Mouse (Mus musculus) MEL (cell line): ENCODE measurements at regions not wholly inside any gene's neighbourhood (a gene's known extent, or its start where the extent isn't known, plus 50 kb on each side); places are given as distances from the start of the nearest gene placed in this dataset.

Experiments used
- DNase-seq: peaks from one replicate; pipeline ENCODE4 v3.0.0; 2011; ENCODE audit warnings: low read depth, low spot score
- H3K27ac ChIP-seq: 2 replicates; pipeline ENCODE4 v1.5.1; 2012; ENCODE audit warnings: low read depth, mild to moderate bottlenecking, control low read depth, low read length, moderate library complexity; ENCODE audit not compliant: control insufficient read depth
- H3K27me3 ChIP-seq, 2 experiments: fragments of 150-350 bp in 1 of 2; sonication (generic) in 1 of 2; 2 replicates each; pipeline ENCODE4 v1.6.1; 2012; ENCODE audit warnings: low read length in 2 of 2, mild to moderate bottlenecking in 2 of 2, improper control_type of control experiment in 1 of 2, moderate library complexity in 1 of 2; ENCODE audit not compliant: insufficient read depth in 2 of 2, control insufficient read depth in 1 of 2
- H3K36me3 ChIP-seq, 2 experiments: 2 replicates each; pipeline ENCODE4 v1.6.1; 2012 to 2014; ENCODE audit warnings: low read length in 2 of 2, improper control_type of control experiment in 1 of 2, inconsistent platforms in 1 of 2, mild to moderate bottlenecking in 1 of 2; ENCODE audit not compliant: insufficient read depth in 2 of 2, control insufficient read depth in 1 of 2
- H3K4me1 ChIP-seq, 2 experiments: fragments of 150-350 bp in 1 of 2; sonication (generic) in 1 of 2; 2 replicates each; pipeline ENCODE4 v1.6.1; 2012; ENCODE audit warnings: low read length in 2 of 2, improper control_type of control experiment in 1 of 2, mild to moderate bottlenecking in 1 of 2; ENCODE audit not compliant: insufficient read depth in 2 of 2, control insufficient read depth in 1 of 2
- H3K4me3 ChIP-seq, 2 experiments: fragments of 150-350 bp in 1 of 2; sonication (generic) in 1 of 2; 2 replicates each; pipeline ENCODE4 v1.5.1; 2012; ENCODE audit warnings: low read depth in 2 of 2, low read length in 2 of 2, mild to moderate bottlenecking in 2 of 2, moderate library complexity in 2 of 2, control low read depth in 1 of 2, improper control_type of control experiment in 1 of 2; ENCODE audit not compliant: control insufficient read depth in 1 of 2, insufficient read depth in 1 of 2
- H3K79me2 ChIP-seq: 2 replicates; pipeline ENCODE4 v1.6.1; 2012; ENCODE audit warnings: mild to moderate bottlenecking, low read length, moderate library complexity; ENCODE audit not compliant: control insufficient read depth, poor library complexity, insufficient read depth
- H3K9ac ChIP-seq: 2 replicates; pipeline ENCODE4 v1.6.1; 2012; ENCODE audit warnings: low read depth, mild to moderate bottlenecking, control low read depth, low read length, moderate library complexity; ENCODE audit not compliant: control insufficient read depth, poor library complexity, severe bottlenecking
- H3K9me3 ChIP-seq: fragments of 150-350 bp; sonication (generic); replicated peaks from 2 replicates; pipeline ENCODE4 v1.6.1; 2012; ENCODE audit warnings: mild to moderate bottlenecking, low read length, improper control_type of control experiment, moderate library complexity; ENCODE audit not compliant: insufficient read depth
- BHLHE40 ChIP-seq: IDR thresholded peaks from 2 replicates; pipeline ENCODE4 v1.6.1; 2012; ENCODE audit warnings: low read depth, mild to moderate bottlenecking, inconsistent platforms, low read length, improper control_type of control experiment, borderline replicate concordance
- CHD2 ChIP-seq: IDR thresholded peaks from 2 replicates; pipeline ENCODE4 v1.6.1; 2011; ENCODE audit warnings: low read length, improper control_type of control experiment
- CTCF ChIP-seq, 3 experiments: IDR thresholded peaks in 2 of 3; conservative IDR thresholded peaks in 1 of 3; 2 replicates each; pipeline ENCODE4 v1.5.1; 2011 to 2012; ENCODE audit warnings: low read length in 3 of 3, low read depth in 2 of 3, mild to moderate bottlenecking in 2 of 3, improper control_type of control experiment in 1 of 3, inconsistent platforms in 1 of 3, mixed read lengths in 1 of 3, moderate library complexity in 1 of 3; ENCODE audit not compliant: control insufficient read depth in 1 of 3, insufficient read depth in 1 of 3, poor library complexity in 1 of 3, severe bottlenecking in 1 of 3
- ELF1 ChIP-seq: IDR thresholded peaks from 2 replicates; pipeline ENCODE4 v1.6.1; 2014; ENCODE audit warnings: low read depth, mild to moderate bottlenecking, inconsistent platforms, low read length, improper control_type of control experiment, moderate library complexity
- ETS1 ChIP-seq: IDR thresholded peaks from 2 replicates; pipeline ENCODE4 v1.6.1; 2012; ENCODE audit warnings: low read depth, mild to moderate bottlenecking, inconsistent platforms, low read length, improper control_type of control experiment, moderate library complexity
- GABPA ChIP-seq: IDR thresholded peaks from 2 replicates; pipeline ENCODE4 v1.6.1; 2012; ENCODE audit warnings: low read depth, mild to moderate bottlenecking, inconsistent platforms, low read length, improper control_type of control experiment, moderate library complexity
- HCFC1 ChIP-seq: IDR thresholded peaks from 2 replicates; pipeline ENCODE4 v1.6.1; 2012; ENCODE audit warnings: low read depth, mild to moderate bottlenecking, inconsistent platforms, low read length, improper control_type of control experiment, moderate library complexity
- KAT2A ChIP-seq: conservative IDR thresholded peaks from 2 replicates; pipeline ENCODE4 v1.6.1; 2012; ENCODE audit warnings: low read depth, low read length, improper control_type of control experiment, inconsistent platforms
- MAZ ChIP-seq: IDR thresholded peaks from 2 replicates; pipeline ENCODE4 v1.6.1; 2012; ENCODE audit warnings: low read depth, mild to moderate bottlenecking, inconsistent platforms, low read length, improper control_type of control experiment
- MEF2A ChIP-seq: IDR thresholded peaks from 2 replicates; pipeline ENCODE4 v1.6.1; 2014; ENCODE audit warnings: low read depth, mild to moderate bottlenecking, inconsistent platforms, low read length, improper control_type of control experiment; ENCODE audit not compliant: poor library complexity, insufficient replicate concordance, severe bottlenecking; ENCODE audit errors: extremely low read depth
- MXI1 ChIP-seq: IDR thresholded peaks from 2 replicates; pipeline ENCODE4 v1.6.1; 2011; ENCODE audit warnings: mild to moderate bottlenecking, low read depth, low read length, improper control_type of control experiment
- MYC ChIP-seq: IDR thresholded peaks from 2 replicates; pipeline ENCODE4 v1.6.1; 2011; ENCODE audit warnings: low read depth, mild to moderate bottlenecking, low read length, improper control_type of control experiment, moderate library complexity
- NRF1 ChIP-seq: IDR thresholded peaks from 2 replicates; pipeline ENCODE4 v1.6.1; 2014; ENCODE audit warnings: low read depth, mild to moderate bottlenecking, inconsistent platforms, low read length, improper control_type of control experiment, moderate library complexity; ENCODE audit not compliant: poor library complexity, insufficient read depth, severe bottlenecking
- POLR2AphosphoS5 ChIP-seq: IDR thresholded peaks from 2 replicates; pipeline ENCODE4 v1.6.1; 2012; ENCODE audit warnings: low read depth, borderline replicate concordance, mild to moderate bottlenecking, inconsistent platforms, low read length, moderate library complexity, mixed read lengths
- RAD21 ChIP-seq: IDR thresholded peaks from 2 replicates; pipeline ENCODE4 v1.6.1; 2011; ENCODE audit warnings: mild to moderate bottlenecking, low read depth, low read length, improper control_type of control experiment
- SMC3 ChIP-seq: IDR thresholded peaks from 2 replicates; pipeline ENCODE4 v1.6.1; 2011; ENCODE audit warnings: low read depth, low read length, improper control_type of control experiment
- UBTF ChIP-seq: IDR thresholded peaks from 2 replicates; pipeline ENCODE4 v1.6.1; 2012; ENCODE audit warnings: low read depth, mild to moderate bottlenecking, inconsistent platforms, low read length, improper control_type of control experiment, moderate library complexity, borderline replicate concordance; ENCODE audit not compliant: insufficient read depth
- USF2 ChIP-seq, 2 experiments: IDR thresholded peaks; 2 replicates each; pipeline ENCODE4 v1.6.1; 2011 to 2012; ENCODE audit warnings: improper control_type of control experiment in 2 of 2, low read length in 2 of 2, borderline replicate concordance in 1 of 2, inconsistent platforms in 1 of 2, low read depth in 1 of 2, mild to moderate bottlenecking in 1 of 2; ENCODE audit not compliant: insufficient read depth in 1 of 2
- ZC3H11A ChIP-seq: IDR thresholded peaks from 2 replicates; pipeline ENCODE4 v1.6.1; 2012; ENCODE audit warnings: low read depth, mild to moderate bottlenecking, inconsistent platforms, low read length, improper control_type of control experiment
- ZMIZ1 ChIP-seq: IDR thresholded peaks from 2 replicates; pipeline ENCODE4 v1.6.1; 2012; ENCODE audit warnings: low read depth, mild to moderate bottlenecking, inconsistent platforms, low read length, improper control_type of control experiment, moderate library complexity
- ZNF384 ChIP-seq: IDR thresholded peaks from 2 replicates; pipeline ENCODE4 v1.6.1; 2012; ENCODE audit warnings: low read depth, mild to moderate bottlenecking, inconsistent platforms, low read length, improper control_type of control experiment

DNA sequence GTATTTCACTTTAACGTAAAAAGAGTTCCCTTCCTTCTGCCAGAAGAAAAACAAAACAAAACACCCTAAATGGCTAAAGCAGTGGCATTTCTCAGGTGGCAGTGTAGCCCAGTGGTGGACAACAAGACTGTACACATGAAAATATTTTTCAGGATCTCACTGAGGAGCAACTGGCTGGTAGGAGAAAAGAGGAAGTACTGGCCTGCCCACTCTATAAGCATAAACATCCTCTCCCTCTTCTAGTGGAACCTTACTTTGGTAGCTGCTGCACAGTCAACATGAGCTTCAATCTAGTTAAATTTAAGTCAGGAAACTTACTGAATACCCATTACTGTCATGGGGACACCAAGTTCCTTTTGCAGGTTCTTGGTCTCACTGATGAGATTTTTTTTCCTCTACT lies 209.5 kb upstream of the Ednrb start:
- Histone ChIP-seq H3K4me3 (no peak overlapping the region), H3K36me3 (no peaks in the 10 kb centered on the region), H3K79me2 (no peaks in the 10 kb centered on the region), H3K27ac (no peak overlapping the region), H3K9me3 (no peaks in the 10 kb centered on the region), H3K4me1 (no peaks in the 10 kb centered on the region), H3K9ac (no peak overlapping the region), H3K27me3 (no peaks in the 10 kb centered on the region)
- DNase-seq = no peak
- no peak for TF ChIP-seq MAZ
- TF ChIP-seq ELF1 = no peak
- TF ChIP-seq CTCF (IDR thresholded peaks at IDR 0.05 in 2 of 3, conservative IDR thresholded peaks at IDR 0.05 in 1 of 3; ENCODE audit: control insufficient read depth in 1 of 3, insufficient read depth in 1 of 3, low read depth in 2 of 3, low read length in 3 of 3, poor library complexity in 1 of 3, severe bottlenecking in 1 of 3) = no peak
- no peak for TF ChIP-seq NRF1
- TF ChIP-seq CHD2 = no peak
- no peak for TF ChIP-seq BHLHE40
- TF ChIP-seq RAD21 = no peak
- no peak for TF ChIP-seq ZNF384
- TF ChIP-seq MXI1 = no peak
- no peak for TF ChIP-seq MYC
- no peak for TF ChIP-seq GABPA
- TF ChIP-seq HCFC1 = no peak
- no peak for TF ChIP-seq USF2 (IDR thresholded peaks at IDR 0.05; ENCODE audit: borderline replicate concordance in 1 of 2, insufficient read depth in 1 of 2, low read depth in 1 of 2, low read length in 2 of 2)
- no peak for TF ChIP-seq ZC3H11A
- TF ChIP-seq KAT2A = no peak

DNA sequence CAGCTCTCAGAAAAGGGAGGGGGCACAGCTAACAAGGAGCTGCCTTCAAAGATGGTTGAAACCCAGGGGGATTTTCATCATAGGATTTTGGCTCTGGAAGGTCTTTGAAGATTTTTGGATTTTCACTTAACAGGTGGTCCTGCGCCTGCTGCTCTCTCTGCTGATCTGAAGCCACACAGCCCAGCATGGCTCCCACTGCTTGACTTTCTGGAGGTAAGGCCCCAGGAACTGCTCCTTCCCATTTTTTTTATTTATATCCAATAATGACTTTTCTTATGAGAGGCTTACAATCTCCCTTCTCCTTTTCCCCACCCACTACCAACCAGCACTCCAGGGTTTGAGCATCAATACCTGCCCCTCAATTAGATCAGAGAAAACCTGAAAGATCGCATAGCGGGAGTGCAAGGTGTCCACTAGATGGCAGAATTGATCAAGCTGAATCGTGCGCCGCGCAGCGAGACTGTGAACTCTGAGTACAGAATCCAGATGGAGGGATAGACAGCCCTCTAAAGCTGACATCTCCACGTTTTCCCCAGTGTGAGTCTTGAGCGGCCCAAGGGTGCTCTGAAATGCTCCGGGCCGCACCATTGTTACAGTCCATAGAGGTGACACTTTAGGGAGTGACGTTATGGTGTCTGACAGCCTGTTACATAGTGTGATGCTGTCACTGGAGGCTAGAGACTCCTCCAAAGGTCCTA lies 194.6 kb upstream of the Ednrb start:
- H3K9ac ChIP-seq = no peak overlapping the region
- TF ChIP-seq MEF2A (no peak), ZMIZ1 (no peak), POLR2AphosphoS5 (no peak), SMC3 (peak; percentile 73), CTCF (IDR thresholded peaks at IDR 0.05 in 2 of 3, conservative IDR thresholded peaks at IDR 0.05 in 1 of 3; ENCODE audit: control insufficient read depth in 1 of 3, insufficient read depth in 1 of 3, low read depth in 2 of 3, low read length in 3 of 3, poor library complexity in 1 of 3, severe bottlenecking in 1 of 3) (peak; percentile 18 to 73 (median 71); a peak in 4 of 6 replicates), ZC3H11A (peak; percentile 53; the same call in 1 of the 2 replicates), ETS1 (no peak), UBTF (no peak), RAD21 (peak; percentile 77)
- peak; percentile 40 for DNase-seq
- no peak overlapping the region for H3K27ac ChIP-seq
- no peaks in the 10 kb centered on the region for H3K36me3 ChIP-seq
- no peaks in the 10 kb centered on the region for H3K9me3 ChIP-seq
- H3K4me3 ChIP-seq = no peak overlapping the region
- H3K27me3 ChIP-seq = no peaks in the 10 kb centered on the region; a peak in 1 of 4 replicates
- H3K79me2 ChIP-seq = no peaks in the 10 kb centered on the region
- H3K4me1 ChIP-seq = no peaks in the 10 kb centered on the region
